Mouse (Mus musculus) liver, adult 2 months (tissue): ENCODE data around the gene Kctd2.

Experiments
- CTCF ChIP-seq: fragments of 200-500 bp; IDR thresholded peaks from 2 replicates; pipeline ENCODE4 v1.5.1; 2011; ENCODE audit warnings: low read depth, low read length, control low read depth
- POLR2A ChIP-seq: fragments of 200-500 bp; IDR thresholded peaks from 2 replicates; pipeline ENCODE4 v1.6.1; 2011; ENCODE audit warnings: low read length, control low read depth; ENCODE audit not compliant: insufficient read depth; ENCODE audit errors: extremely low read depth

DNA sequence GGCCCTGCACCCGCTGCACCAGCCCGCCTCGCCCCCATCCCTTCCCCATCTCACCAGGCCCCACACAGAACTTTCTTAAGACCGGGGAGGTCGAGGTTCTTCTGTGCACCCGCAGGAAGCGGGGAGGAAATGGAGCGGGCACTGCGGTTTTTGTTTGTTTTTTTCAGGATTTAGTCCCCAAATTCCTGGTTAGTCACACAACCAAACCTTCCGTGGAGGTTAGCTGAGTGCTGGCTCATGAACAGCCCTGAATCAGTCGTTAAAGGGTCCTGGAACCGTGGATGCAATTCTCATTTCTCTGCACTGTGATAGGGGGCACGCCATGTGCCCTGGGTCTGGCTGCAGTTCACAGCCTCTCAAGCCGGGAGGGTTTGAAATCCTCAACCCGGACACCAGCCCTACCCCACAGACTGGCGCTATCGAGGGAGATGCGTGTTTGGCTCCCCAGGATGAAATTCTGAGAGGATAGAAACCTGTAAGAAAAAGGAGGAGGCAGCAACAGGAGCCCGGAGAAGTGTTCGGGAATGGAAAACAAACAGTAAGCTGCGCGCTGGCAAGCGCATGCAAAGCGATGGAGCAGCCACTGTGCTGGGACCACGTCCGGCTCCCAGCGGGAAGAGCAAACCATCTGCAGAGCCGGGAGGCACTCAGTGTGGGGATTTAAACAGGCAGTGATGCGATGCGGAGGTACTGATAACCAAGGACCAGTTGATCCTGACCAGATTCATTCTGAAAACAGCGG, 15.8 kb downstream of the Kctd2 start:
- TF ChIP-seq CTCF (no peak), POLR2A (no peak)
